Mouse (Mus musculus): ENCODE results near the gene Gpr107. TPM values are rescaled to one million over a fixed set of nuclear protein-coding genes. Genes with fewer than 3 reads are reported as not detected.
A peak's percentile ranks its signal among the peaks of the same experiment; 100 is the strongest.

Gene Gpr107
- polyA plus RNA-seq, 1 experiment from 2014 or later, result 27.8 TPM

DNA sequence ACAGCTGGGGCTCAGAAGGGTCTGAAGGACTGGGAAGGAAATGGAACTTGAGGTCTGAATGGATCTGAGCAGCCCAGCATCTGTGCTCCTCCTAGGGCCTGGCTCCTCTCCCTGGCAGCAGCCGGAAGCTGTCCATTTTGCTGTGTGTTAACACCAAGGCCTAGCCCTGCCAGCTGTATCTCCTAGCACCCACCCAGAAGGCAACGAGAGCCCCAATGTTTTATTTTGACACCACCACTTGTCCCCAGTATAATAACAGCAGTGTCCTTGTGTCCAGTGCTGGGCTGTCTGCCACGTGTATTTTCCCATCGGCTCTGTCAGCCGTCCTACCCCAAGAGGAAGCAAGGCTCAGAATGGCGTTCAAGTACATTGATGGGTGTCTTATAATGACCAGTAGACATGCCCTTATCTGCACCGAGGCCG, 110.9 kb downstream of the Gpr107 start:
- ATAC-seq (ENCODE audit: low FRiP score) (no peak), DNase-seq (ENCODE audit: low spot score, missing footprints) (no peak)
- Histone ChIP-seq H3K4me1 (ENCODE audit: control insufficient read depth, insufficient read depth, low read length) (peaks cover 51% of the 10 kb centered on the region), H3K4me3 (ENCODE audit: low read depth, low read length) (no peak overlapping the region), H3K27me3 (ENCODE audit: control insufficient read depth, insufficient read depth, low read length) (no peaks in the 10 kb centered on the region), H3K4me2 (no peak overlapping the region), H3K9me3 (ENCODE audit: control insufficient read depth, low read length) (no peaks in the 10 kb centered on the region), H3K36me3 (ENCODE audit: control insufficient read depth, insufficient read depth, low read length) (no peaks in the 10 kb centered on the region), H3K9ac (ENCODE audit: low read length) (no peak overlapping the region), H3K27ac (ENCODE audit: low read depth, low read length) (no peak overlapping the region; the same call in none of the 2 replicates)
- 86% methylated on average over 8 of the region's 8 CpGs for WGBS

DNA sequence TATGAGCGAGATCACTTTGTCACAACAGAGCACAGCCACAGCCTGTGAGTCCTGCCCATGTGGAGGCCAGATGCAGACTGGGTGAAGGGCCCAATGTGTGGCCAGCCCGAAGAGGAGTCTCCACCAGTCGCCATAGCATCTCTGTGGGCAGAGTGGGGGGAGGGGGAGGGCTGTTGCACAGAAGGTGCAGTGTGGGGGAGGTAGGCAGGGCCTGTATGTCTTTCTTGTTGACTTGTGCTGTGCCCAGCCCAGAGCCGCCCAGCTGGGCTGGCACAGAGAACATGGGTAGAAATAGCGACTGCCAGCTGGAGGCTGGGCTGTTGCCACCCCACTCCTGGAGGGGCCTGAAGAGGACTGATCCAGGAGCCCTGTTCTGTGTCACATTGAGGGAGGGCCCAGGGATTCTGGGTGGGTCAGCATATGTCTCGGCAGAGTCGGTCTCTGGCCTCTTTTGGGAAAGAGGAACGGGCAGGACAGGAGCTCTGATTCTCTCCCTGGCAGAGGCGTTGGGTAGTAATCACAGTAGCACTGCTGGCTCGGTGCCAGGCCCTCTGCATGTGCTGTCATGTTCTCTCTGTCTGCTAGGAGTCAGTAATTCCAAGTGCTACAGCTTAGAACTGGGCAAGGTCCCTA, 111.7 kb downstream of the Gpr107 start:
- H3K36me3 ChIP-seq (ENCODE audit: control insufficient read depth, insufficient read depth, low read length), result no peaks in the 10 kb centered on the region
- H3K27ac ChIP-seq (ENCODE audit: low read depth, low read length), result no peak overlapping the region
- DNase-seq (ENCODE audit: low spot score, missing footprints) (no peak), ATAC-seq (ENCODE audit: low FRiP score) (no peak)
- no peaks in the 10 kb centered on the region for H3K27me3 ChIP-seq (ENCODE audit: control insufficient read depth, insufficient read depth, low read length)
- 59% methylated on average over 10 of the region's 10 CpGs for WGBS
- peaks cover 54% of the 10 kb centered on the region for H3K4me1 ChIP-seq (ENCODE audit: control insufficient read depth, insufficient read depth, low read length)
- H3K4me2 ChIP-seq, result no peak overlapping the region
- no peaks in the 10 kb centered on the region for H3K9me3 ChIP-seq (ENCODE audit: control insufficient read depth, low read length)
- no peak overlapping the region for H3K4me3 ChIP-seq (ENCODE audit: low read depth, low read length)
- 0 out of 2 replicates have a peak overlapping the region, but pooled peaks have one; percentile 16 for H3K9ac ChIP-seq (ENCODE audit: low read length)

DNA sequence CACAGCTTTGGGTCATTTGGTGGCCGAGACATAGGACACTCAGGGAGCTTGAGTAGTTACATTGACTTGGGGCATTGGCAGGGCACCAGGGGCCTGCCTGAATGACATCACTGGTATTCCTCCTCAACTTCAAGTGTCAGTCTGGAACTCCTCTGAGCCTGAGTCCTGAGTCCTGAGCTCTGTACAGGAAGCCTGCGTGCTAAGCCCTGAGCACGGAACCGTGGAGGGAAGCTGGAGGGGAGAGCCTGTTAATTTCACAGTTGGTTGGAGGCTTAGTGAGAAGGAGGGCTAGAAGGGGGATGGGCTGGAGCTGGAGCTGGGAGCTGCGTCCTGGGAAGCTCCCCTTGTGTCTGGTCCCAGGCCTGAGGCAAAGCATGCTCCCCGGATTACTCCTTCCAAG, 115.3 kb downstream of the Gpr107 start:
- Histone ChIP-seq H3K9ac (ENCODE audit: low read length) (no peak overlapping the region), H3K27ac (ENCODE audit: low read depth, low read length) (peak overlapping the region; percentile 48; the same call in 1 of the 2 replicates), H3K36me3 (ENCODE audit: control insufficient read depth, insufficient read depth, low read length) (no peaks in the 10 kb centered on the region), H3K27me3 (ENCODE audit: control insufficient read depth, insufficient read depth, low read length) (no peaks in the 10 kb centered on the region), H3K4me3 (ENCODE audit: low read depth, low read length) (no peak overlapping the region), H3K4me2 (no peak overlapping the region), H3K4me1 (ENCODE audit: control insufficient read depth, insufficient read depth, low read length) (peaks cover 46% of the 10 kb centered on the region), H3K9me3 (ENCODE audit: control insufficient read depth, low read length) (no peaks in the 10 kb centered on the region)
- 20% methylated on average over 6 of the region's 6 CpGs for WGBS
- peak; percentile 88 for DNase-seq (ENCODE audit: low spot score, missing footprints)
- peak; percentile 69 for ATAC-seq (ENCODE audit: low FRiP score)

Other genes with a start within 250 kb of the Gpr107 start
- gene Ptges, start 222.5 kb upstream of the Gpr107 start, polyA plus RNA-seq (2014; fragmentation: Nextera tagmentation; extraction: Ambion mirVana), result 4.7 and 6.1 TPM in 2 replicates
- gene Tor1b, start 199.4 kb upstream of the Gpr107 start, polyA plus RNA-seq (2014; fragmentation: Nextera tagmentation; extraction: Ambion mirVana), result 19.3 and 21.1 TPM in 2 replicates
- gene Tor1a, start 184.4 kb upstream of the Gpr107 start, polyA plus RNA-seq (2014; fragmentation: Nextera tagmentation; extraction: Ambion mirVana), result 76.9 and 84.5 TPM in 2 replicates
- 64.7 and 68.8 TPM in 2 replicates for gene BC005624, start 170.1 kb upstream of the Gpr107 start, polyA plus RNA-seq (2014; fragmentation: Nextera tagmentation; extraction: Ambion mirVana)
- 12.3 and 14.1 TPM in 2 replicates for gene Usp20, start 170.0 kb upstream of the Gpr107 start, polyA plus RNA-seq (2014; fragmentation: Nextera tagmentation; extraction: Ambion mirVana)
- gene Fnbp1, start 10.3 kb upstream of the Gpr107 start, polyA plus RNA-seq (2014; fragmentation: Nextera tagmentation; extraction: Ambion mirVana), result 10.8 and 11.5 TPM in 2 replicates
- gene Ncs1, start 93.5 kb downstream of the Gpr107 start, polyA plus RNA-seq (2014; fragmentation: Nextera tagmentation; extraction: Ambion mirVana), result 64.3 and 67.4 TPM in 2 replicates
- gene Hmcn2, start 162.1 kb downstream of the Gpr107 start, polyA plus RNA-seq (2014; fragmentation: Nextera tagmentation; extraction: Ambion mirVana), result 0.10 TPM in 1 of 2 replicates, not detected in the other